Mouse (Mus musculus): Measurements from ENCODE around the gene Olfr675.
"Not testable (repeated sequence)": the region's sequence is repeated elsewhere in the genome, so short reads cannot be mapped to it uniquely, and the experiment has no call there.

Gene Olfr675

GRCm38 (mm10) chr7:105028360-105028759 is at the start of gene Olfr675:
TSS of gene Olfr675 (minus strand) at chr7:105028460.
- DNase-seq = no peak

- no peak for DNase-seq
Observed at GRCm38 (mm10) chr7:105064175-105064574, 35.9 kb upstream of the Olfr675 start, which contains the start of gene Olfr678. TSS of gene Olfr678 (plus strand) at chr7:105064475.

GRCm38 (mm10) chr7:105058951-105059350 is 30.7 kb upstream of the Olfr675 start:
- DNase-seq = no peak

- DNase-seq = not testable (repeated sequence)
Observed at GRCm38 (mm10) chr7:105033836-105034235, 5.6 kb upstream of the Olfr675 start.

GRCm38 (mm10) chr7:105032398-105032797 is 4.1 kb upstream of the Olfr675 start, which contains the start of gene Olfr676:
TSS of gene Olfr676 (plus strand) at chr7:105032698.
- no peak for DNase-seq

GRCm38 (mm10) chr7:105022530-105022929 is 5.7 kb downstream of the Olfr675 start:
- no peak for DNase-seq

GRCm38 (mm10) chr7:105001929-105002328 is 26.3 kb downstream of the Olfr675 start, which contains the start of gene Olfr672:
TSS of gene Olfr672 (minus strand) at chr7:105002029.
- DNase-seq = no peak

GRCm38 (mm10) chr7:104979026-104979425 is 49.2 kb downstream of the Olfr675 start, which contains the start of gene Olfr671:
TSS of gene Olfr671 (minus strand) at chr7:104979126.
- no peak for DNase-seq

- not testable (repeated sequence) for DNase-seq
Observed at GRCm38 (mm10) chr7:104972507-104972906, 55.8 kb downstream of the Olfr675 start.

Measured in cerebellum, adult 11 months (tissue).